Mouse (Mus musculus) adrenal gland, postnatal 36 days (tissue): Measurements from ENCODE around the gene Sclt1. TPM values are rescaled to one million over a fixed set of nuclear protein-coding genes. Genes with fewer than 3 reads are reported as not detected.
A peak's percentile ranks its signal among the peaks of the same experiment; 100 is the strongest.

Experiments
- DNase-seq, 2 experiments: peaks; one replicate each; pipeline ENCODE4 v3.0.0; 2021; ENCODE audit warnings: mixed read lengths in 1 of 2
- total RNA-seq, 2 experiments: library from RNA; stranded (reverse); gene quantifications; 2 replicates each; pipeline ENCODE4 v1.2.3; 2021

The Sclt1 gene
- total RNA-seq, 2 experiments from 2014 or later, result 8.0 to 8.5 TPM

DNA sequence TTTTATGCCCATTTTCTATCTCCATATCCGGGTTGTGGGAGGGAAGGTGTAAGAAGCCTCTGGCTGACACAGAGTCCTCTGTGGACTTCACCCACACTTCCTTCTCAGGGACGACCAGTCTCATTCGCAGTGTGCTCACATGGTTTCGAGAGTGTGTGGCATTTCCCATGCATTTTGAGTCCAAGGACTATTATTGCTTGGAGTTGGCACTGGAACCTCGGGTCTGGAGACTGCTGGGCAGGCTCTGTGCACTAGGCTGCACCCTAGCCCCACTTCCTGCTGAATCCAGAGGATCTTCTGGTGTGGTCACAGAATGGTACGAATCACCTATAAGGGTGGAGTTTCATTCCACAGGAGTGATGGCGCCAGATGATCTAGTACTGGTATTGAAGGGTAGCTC is 155.4 kb downstream of the Sclt1 start:
- DNase-seq, result peak; percentile 47 to 51

DNA sequence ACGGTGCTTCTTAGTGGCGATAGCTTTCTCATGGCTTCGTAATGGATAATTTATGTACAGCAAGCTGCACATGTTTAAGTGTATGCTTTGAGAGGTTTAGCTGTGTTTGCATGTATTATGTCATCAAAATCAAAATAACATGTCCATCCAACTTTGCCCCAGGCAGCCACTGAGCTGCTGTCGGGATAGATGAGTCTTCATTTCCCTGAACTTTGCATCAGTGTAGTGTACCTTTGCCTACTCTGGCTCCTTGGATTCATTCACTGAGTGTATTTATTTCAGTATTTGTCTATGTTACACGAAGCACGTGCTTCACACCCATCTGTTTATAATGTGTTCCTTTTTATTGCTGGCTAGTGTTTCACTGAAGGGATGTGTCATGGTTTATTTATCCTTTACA is 156.0 kb downstream of the Sclt1 start:
- no peak for DNase-seq

DNA sequence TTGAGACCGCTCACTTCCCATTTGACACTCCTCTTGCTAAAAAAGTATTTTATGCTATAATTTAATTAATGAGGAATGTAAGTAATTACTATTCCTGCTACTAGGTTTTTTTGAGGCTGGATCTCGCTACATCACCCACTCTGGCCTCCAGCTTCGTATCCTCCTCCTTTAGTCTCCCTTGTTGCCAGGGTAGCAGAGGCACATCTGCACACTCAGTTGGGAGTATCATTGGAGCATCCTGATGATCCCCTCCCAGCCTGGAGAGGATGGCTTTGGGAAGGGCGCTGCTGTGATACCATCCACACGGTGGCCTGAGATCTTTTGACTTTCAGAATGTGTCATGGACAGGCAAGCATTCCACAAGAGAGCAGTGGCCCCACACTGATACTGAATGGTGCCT is 156.8 kb downstream of the Sclt1 start:
- no peak for DNase-seq

DNA sequence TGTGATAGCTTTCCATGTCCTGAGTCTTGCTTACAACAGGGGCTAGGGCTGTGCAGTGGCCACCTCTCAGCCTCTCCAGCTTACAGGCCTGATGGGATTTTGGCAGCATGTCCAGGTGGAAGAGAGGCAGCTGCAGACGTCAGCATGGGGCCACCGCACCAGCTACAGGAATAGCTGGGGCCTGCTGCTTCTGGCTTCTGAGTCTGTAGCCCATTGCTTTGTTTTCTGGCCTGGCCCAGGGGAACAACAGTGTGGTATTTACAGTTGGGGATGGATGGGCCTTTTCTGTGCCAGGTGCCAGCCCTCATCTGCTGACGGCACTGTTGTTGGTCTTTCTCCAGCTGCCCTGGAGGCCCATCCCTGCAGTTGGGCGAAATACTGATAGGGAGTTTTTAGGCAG is 158.7 kb downstream of the Sclt1 start:
- DNase-seq, result no peak

- DNase-seq, result no peak
Measured at GRCm38 (mm10) chr3:41583092-41583491, 159.2 kb downstream of the Sclt1 start.

GRCm38 (mm10) chr3:41582256-41582655 is 160.1 kb downstream of the Sclt1 start:
- DNase-seq, result no peak

DNA sequence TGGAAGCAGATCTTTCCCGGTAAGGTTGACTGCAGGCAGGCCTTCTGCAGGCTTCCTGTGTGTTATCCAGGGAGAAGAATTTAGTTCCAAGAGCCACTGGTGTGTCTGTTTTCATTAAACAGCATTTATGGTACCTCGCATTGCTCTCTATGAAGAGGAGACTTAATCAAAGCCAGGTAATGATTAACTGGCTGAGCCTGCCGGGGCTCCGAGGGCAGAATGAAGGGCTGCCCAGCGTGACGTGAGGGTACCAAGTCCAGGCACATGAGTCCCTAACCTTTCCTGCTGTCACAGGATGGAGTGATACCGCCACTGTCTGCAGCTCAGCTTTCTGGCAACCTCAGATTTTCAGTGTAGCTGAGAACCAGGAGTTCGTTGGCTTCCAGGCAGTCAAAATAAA is 160.9 kb downstream of the Sclt1 start:
- DNase-seq, result no peak

DNA sequence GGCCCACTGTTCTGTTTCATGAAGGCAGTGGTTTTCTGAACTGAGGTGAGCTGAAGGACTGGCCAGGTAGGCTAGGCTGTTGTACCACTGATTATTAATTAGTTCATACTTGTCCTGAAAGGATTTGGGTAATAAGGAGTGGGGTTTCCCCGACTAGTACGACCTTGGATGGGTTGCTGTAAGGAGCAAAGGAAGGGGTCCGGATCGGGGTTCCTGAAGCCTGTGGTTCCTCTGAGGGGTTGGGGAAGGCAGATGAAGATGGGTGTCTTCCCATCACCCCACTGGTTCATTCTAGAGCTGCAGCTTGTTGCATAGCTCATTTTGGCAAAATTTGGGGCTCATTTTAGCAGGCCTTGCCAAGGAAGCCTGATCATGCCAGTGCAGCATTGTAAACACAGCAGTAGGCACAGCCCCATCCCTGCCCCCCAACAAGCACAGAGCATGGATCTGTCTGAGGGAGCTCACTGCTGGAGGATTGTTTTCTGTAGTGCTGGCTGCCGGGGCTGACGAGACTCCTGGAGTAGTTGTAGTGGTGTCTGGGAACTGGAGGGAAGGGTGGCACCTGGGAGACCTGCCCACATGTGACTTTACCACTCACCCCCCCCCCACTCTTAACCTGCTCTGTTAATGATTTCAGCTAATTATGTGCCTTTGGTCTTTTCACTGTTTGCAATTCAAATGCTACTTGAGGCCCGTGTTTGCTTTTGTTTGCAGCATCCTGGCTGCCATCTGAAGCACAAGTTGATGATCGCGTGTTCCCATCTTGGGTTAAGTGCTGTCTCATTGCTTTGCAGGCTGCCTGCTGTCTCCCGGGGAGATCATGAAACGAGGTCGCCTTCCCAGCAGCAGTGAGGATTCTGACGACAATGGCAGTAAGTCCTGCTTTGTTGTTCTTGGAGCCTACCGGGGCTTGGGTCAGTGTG is 161.7 kb downstream of the Sclt1 start:
- DNase-seq, result no peak

DNA sequence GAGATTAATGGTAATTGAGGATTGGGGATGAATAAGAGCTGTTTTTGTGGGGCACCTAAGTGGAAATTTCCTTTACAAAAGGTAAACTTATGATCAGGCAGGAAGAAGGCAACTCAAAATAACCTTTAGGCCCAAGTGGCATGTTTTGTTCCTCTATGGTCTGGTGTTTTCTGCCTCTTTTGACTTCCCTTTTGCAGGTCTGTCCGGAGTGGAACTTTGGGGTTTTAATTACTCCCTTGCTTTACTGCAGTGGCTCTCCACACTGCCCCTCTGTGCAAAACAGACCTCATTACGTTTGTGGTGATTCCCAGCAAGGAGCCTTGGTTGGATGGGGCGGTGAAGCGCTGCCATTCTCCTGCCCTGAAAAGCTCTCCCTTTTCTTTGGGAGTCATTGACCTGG is 162.4 kb downstream of the Sclt1 start:
- no peak for DNase-seq

GRCm38 (mm10) chr3:41577240-41577639 is 165.1 kb downstream of the Sclt1 start:
- no peak for DNase-seq

Other genes with a start within 250 kb of the Sclt1 start
- gene Jade1, start 186.8 kb downstream of the Sclt1 start, total RNA-seq, result 10 to 100 TPM; 51.2 to 51.4 TPM
- gene D3Ertd751e, start 97 bp upstream of the Sclt1 start, total RNA-seq, result 10 to 100 TPM; 10.4 to 16.1 TPM